In the genomic region with DNA sequence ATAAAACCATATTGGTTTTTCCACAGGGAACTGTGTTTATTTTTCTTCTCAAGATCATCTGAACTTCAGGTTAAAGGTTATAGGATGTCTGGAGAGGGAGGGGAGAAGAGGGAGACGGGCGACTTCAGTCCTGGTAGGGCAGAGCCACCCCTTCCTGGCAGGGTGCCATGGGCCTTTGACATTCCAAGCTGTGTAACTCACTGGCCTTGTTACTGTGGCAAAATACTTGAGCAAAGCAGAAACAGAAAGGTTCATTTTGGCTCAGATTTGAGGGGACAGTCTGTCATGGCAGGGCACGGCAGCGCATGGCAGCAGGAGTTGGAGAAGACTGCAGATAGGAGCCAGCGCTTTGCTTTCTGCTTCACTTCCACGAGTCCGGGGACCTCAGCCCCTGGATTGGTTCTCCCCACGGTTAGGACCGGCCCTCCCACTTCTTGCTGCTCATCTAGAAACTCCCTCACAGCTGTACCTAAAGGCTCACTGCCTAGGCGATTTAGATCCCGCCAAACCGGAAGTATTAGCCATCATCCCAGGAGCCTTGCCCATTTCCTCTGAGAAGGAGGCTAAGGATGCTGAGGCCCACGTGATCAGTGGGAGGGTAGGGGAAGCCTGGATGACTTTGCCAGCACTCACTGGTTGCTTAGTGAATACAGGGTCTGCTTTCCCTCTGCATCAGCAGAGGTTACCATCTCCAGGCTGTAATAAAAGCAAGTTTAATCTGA, we compare ENCODE assay signal across 8 mouse cellular contexts.
DNase-seq lines count a peak whose midpoint lies in the region; ATAC-seq and TF ChIP-seq lines count a peak whose summit lies in the region.

No protein-coding gene starts in this region.

- WGBS in kidney, adult 2 months = 25% methylated on average over 13 of the region's 13 CpGs
- WGBS in hindbrain, embryonic 13.5 days = 47% methylated on average over 13 of the region's 13 CpGs

- H3K4me1 ChIP-seq in kidney, adult 2 months (ENCODE audit: control insufficient read depth, insufficient read depth, low read length) = no peaks in the 10 kb centered on the region
- H3K4me1 ChIP-seq in hindbrain, embryonic 13.5 days (replicated peaks) = no peaks in the 10 kb centered on the region; the same call in 1 of the 2 replicates

- TF ChIP-seq CTCF in kidney, adult 2 months (conservative IDR thresholded peaks at IDR 0.05; ENCODE audit: insufficient read depth, insufficient read length, low read depth, low read length) = no peak

- no peak overlapping the region for H3K9ac ChIP-seq in hindbrain, embryonic 13.5 days

- DNase-seq in kidney, adult 2 months = peak; percentile 25
- no peak for DNase-seq in kidney, adult 18-20 months
- DNase-seq in MN1 (ENCODE audit: low spot score) = peak; percentile 75
- DNase-seq in brain, adult 2 months (ENCODE audit: low read depth, low spot score) = peak; percentile 42
- peak; percentile 14 for DNase-seq in heart, postnatal 25 days (ENCODE audit: low spot score)
- DNase-seq in T-cell, adult 2 months (ENCODE audit: low spot score) = no peak
- no peak for DNase-seq in spleen, adult 12 weeks (ENCODE audit: low spot score)

- H3K4me3 ChIP-seq in kidney, adult 2 months (ENCODE audit: insufficient read depth, low read depth, low read length) = no peak overlapping the region
- no peak overlapping the region for H3K4me3 ChIP-seq in hindbrain, embryonic 13.5 days

- H3K4me2 ChIP-seq in hindbrain, embryonic 13.5 days = no peak overlapping the region

- intact Hi-C loops in heart, postnatal 25 days (cut with DNase I) = no loop called here

- H3K9me3 ChIP-seq in hindbrain, embryonic 13.5 days = no peaks in the 10 kb centered on the region

- H3K27ac ChIP-seq in kidney, adult 2 months (ENCODE audit: insufficient read depth, low read depth, low read length) = no peak overlapping the region
- H3K27ac ChIP-seq in hindbrain, embryonic 13.5 days = no peak overlapping the region

- no peaks in the 10 kb centered on the region for H3K27me3 ChIP-seq in kidney, adult 2 months (replicated peaks; ENCODE audit: control insufficient read depth, insufficient read depth, low read length)
- peaks cover 8% of the 10 kb centered on the region; the same call in 1 of the 2 replicates for H3K27me3 ChIP-seq in hindbrain, embryonic 13.5 days

- no peaks in the 10 kb centered on the region for H3K36me3 ChIP-seq in kidney, adult 2 months (ENCODE audit: control insufficient read depth, insufficient read depth, low read length)
- H3K36me3 ChIP-seq in hindbrain, embryonic 13.5 days = no peaks in the 10 kb centered on the region

- no peak for TF ChIP-seq POLR2A in kidney, adult 2 months (IDR thresholded peaks at IDR 0.05; ENCODE audit: low read depth, low read length)

- no peak for ATAC-seq in hindbrain, embryonic 13.5 days (ENCODE audit: low FRiP score)

Comparison
In these comparisons a context has a peak if more than half of its experiments do, and no peak if none do; other contexts are left out.
1. DNase-seq: peak in kidney, adult 2 months (single experiment), MN1 (single experiment), brain, adult 2 months (single experiment) and heart, postnatal 25 days (single experiment); none in kidney, adult 18-20 months (single experiment), T-cell, adult 2 months (single experiment) and spleen, adult 12 weeks (single experiment).